Mouse (Mus musculus) midbrain, embryonic 13.5 days (tissue): ENCODE measurements around the gene Tlk1. TPM values are rescaled to one million over a fixed set of nuclear protein-coding genes. Genes with fewer than 3 reads are reported as not detected.
"Not testable (repeated sequence)": the region's sequence is repeated elsewhere in the genome, so short reads cannot be mapped to it uniquely, and the experiment has no call there.

Experiments used
- ATAC-seq: fragments of 200-750 bp; cut with Nextera tagmentation; 2 replicates; pipeline ENCODE4 v1.8.0; 2017; ENCODE audit warnings: mild to moderate bottlenecking, moderate TSS enrichment, moderate library complexity
- H3K27ac ChIP-seq: fragments of 300-500 bp; sonication (generic); 2 replicates; pipeline ENCODE4 v1.5.1; 2015; ENCODE audit warnings: inconsistent platforms, mild to moderate bottlenecking, moderate library complexity
- H3K27me3 ChIP-seq: fragments of 300-500 bp; sonication (generic); 2 replicates; pipeline ENCODE4 v1.6.1; 2015; ENCODE audit warnings: mild to moderate bottlenecking, inconsistent platforms
- H3K36me3 ChIP-seq: fragments of 300-500 bp; sonication (generic); 2 replicates; pipeline ENCODE4 v1.6.1; 2015; ENCODE audit warnings: mild to moderate bottlenecking, inconsistent platforms
- H3K4me1 ChIP-seq: fragments of 300-500 bp; sonication (generic); replicated peaks from 2 replicates; pipeline ENCODE4 v1.6.1; 2015; ENCODE audit warnings: inconsistent platforms
- H3K4me2 ChIP-seq: fragments of 300-500 bp; sonication (generic); replicated peaks from 2 replicates; pipeline ENCODE4 v1.6.1; 2015; ENCODE audit warnings: moderate library complexity, mild to moderate bottlenecking, inconsistent platforms
- H3K4me3 ChIP-seq: fragments of 300-500 bp; sonication (generic); replicated peaks from 2 replicates; pipeline ENCODE4 v1.5.1; 2015; ENCODE audit warnings: mild to moderate bottlenecking, inconsistent platforms
- H3K9ac ChIP-seq: fragments of 300-500 bp; sonication (generic); replicated peaks from 2 replicates; pipeline ENCODE4 v1.6.1; 2015; ENCODE audit warnings: mild to moderate bottlenecking, inconsistent platforms
- H3K9me3 ChIP-seq: fragments of 300-500 bp; sonication (generic); 2 replicates; pipeline ENCODE4 v1.6.1; 2016; ENCODE audit warnings: mild to moderate bottlenecking, inconsistent platforms
- WGBS: fragments of 180-500 bp; shearing (Covaris S2); methylation state at CpG from one replicate; pipeline ENCODE4 v1.1.7; 2015; 5-methylcytosine and 5-hydroxymethylcytosine counted together
- polyA plus RNA-seq: library from polyadenylated mRNA; unstranded; fragments of >200 nt; fragmentation: Nextera tagmentation; extraction: Ambion mirVana; gene quantifications from 2 replicates; pipeline ENCODE4 v1.2.1, GENCODE M21; 2015

Gene Tlk1
- polyA plus RNA-seq, 1 experiment from 2014 or later = 25.5 TPM

DNA sequence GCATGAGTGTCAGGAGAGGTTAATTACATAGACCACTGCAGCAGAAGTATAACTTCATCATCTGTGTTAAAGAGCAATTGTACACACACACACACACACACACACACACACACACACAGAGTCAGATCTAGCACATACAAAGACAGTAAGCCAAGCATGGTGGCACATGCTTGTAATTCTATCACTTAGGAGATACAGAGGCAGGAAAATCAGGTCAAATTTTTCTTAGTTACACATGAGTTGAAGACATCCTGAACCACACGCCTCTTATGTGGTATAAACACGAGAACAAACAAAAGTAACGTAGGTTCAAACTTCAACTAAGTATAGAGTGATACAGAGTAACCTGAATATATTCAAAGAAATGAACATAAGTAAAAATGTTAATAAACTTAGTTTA lies 15.6 kb downstream of the Tlk1 start:
- WGBS = 94% methylated on average over 3 of the region's 3 CpGs
- Histone ChIP-seq H3K27me3 (no peaks in the 10 kb centered on the region), H3K4me2 (no peak overlapping the region), H3K9ac (no peak overlapping the region), H3K36me3 (no peaks in the 10 kb centered on the region), H3K4me3 (no peak overlapping the region), H3K9me3 (no peaks in the 10 kb centered on the region), H3K4me1 (peaks cover 12% of the 10 kb centered on the region), H3K27ac (no peak overlapping the region)
- no peak for ATAC-seq

DNA sequence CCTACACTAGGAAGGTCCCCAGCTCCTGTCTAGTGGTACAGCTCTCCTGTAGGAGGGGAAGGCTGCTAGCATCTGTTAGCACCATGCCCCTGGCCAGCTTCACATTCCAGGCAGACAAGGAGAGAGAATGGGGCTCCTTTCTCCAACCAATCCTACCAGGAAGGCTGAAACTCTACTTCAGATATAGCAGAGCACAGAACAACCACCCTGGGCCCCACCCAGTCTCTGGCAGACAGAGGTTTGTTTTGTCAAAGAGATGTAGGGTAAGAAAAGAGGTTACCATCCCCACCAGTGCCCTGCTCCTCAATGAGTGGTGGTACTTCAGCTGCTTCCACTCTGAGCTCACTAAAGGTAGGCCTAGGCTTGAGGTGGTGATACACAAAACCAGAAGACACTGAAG lies 16.8 kb downstream of the Tlk1 start:
- Histone ChIP-seq H3K27me3 (no peaks in the 10 kb centered on the region), H3K36me3 (no peaks in the 10 kb centered on the region; the same call in 1 of the 2 replicates), H3K27ac (no peak overlapping the region), H3K4me1 (peaks cover 7% of the 10 kb centered on the region), H3K4me2 (no peak overlapping the region), H3K9me3 (no peaks in the 10 kb centered on the region), H3K4me3 (no peak overlapping the region), H3K9ac (no peak overlapping the region)
- ATAC-seq = no peak

DNA sequence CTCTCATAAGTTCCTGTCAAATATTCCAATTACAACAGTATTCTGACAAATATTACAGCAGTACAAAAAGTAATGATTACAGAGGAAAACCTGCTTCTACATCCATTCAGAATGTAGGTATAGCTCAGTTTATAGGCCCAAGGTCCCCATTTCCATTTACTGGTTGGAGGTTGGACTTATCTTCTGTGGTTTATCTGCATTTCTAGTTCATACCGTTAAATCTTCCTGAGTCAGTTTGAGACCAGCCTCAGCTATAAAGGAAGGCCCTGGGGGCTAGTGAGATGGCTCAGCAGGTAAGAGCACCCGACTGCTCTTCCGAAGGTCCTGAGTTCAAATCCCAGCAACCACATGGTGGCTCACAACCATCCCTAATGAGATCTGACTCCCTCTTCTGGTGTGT lies 17.9 kb downstream of the Tlk1 start:
- H3K4me2 ChIP-seq, H3K27me3 ChIP-seq, H3K4me3 ChIP-seq, H3K4me1 ChIP-seq, H3K27ac ChIP-seq, H3K9ac ChIP-seq, ATAC-seq, H3K9me3 ChIP-seq, H3K36me3 ChIP-seq: not testable (repeated sequence)
- 90% methylated on average over 3 of the region's 3 CpGs for WGBS

DNA sequence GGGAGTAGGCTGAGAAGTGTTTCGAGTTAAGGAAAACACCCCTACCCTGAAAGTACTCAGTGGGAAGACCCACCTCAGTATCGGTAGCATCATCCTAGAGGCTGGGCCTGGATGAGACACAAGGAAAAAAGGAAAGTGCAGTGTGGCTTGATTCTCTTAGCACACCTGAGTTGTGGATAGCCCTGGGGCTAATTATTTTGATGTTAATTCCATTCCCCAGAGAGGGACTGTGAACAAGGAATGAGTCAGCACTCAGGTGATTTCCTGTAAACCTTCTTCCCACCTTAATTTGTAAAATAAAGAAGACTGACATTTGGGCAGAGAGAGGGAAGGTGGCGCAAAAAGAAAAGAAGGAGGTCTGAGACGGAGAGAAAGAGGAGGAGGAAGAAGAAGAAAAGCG lies 19.5 kb downstream of the Tlk1 start:
- no peaks in the 10 kb centered on the region; the same call in 1 of the 2 replicates for H3K36me3 ChIP-seq
- no peaks in the 10 kb centered on the region for H3K27me3 ChIP-seq
- H3K9me3 ChIP-seq = no peaks in the 10 kb centered on the region
- peaks cover 3% of the 10 kb centered on the region; the same call in 1 of the 2 replicates for H3K4me1 ChIP-seq
- ATAC-seq = no peak
- 84% methylated on average over 5 of the region's 5 CpGs for WGBS
- no peak overlapping the region for H3K9ac ChIP-seq
- no peak overlapping the region for H3K27ac ChIP-seq
- H3K4me3 ChIP-seq = no peak overlapping the region
- H3K4me2 ChIP-seq = no peak overlapping the region

DNA sequence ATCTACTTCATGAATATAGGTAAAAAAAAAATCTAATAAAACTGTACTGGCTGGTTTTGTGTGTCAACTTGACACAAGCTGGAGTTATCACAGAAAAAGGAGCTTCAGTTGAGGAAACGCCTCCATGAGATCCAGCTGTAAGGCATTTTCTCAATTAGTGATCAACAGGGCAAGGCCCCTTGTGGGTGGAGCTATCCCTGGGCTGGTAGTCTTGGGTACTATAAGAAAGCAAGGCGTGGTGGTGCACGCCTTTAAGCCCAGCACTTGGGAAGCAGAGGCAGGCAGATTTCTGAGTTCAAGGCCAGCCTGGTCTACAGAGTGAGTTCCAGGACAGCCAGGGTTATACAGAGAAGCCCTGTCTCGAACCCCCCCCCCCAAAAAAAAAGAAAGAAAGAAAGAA lies 21.8 kb downstream of the Tlk1 start:
- not testable (repeated sequence) for H3K27me3 ChIP-seq, H3K27ac ChIP-seq, H3K9me3 ChIP-seq, H3K36me3 ChIP-seq, ATAC-seq, H3K4me1 ChIP-seq, H3K9ac ChIP-seq, H3K4me3 ChIP-seq, H3K4me2 ChIP-seq
- 86% methylated on average over 4 of the region's 4 CpGs for WGBS

DNA sequence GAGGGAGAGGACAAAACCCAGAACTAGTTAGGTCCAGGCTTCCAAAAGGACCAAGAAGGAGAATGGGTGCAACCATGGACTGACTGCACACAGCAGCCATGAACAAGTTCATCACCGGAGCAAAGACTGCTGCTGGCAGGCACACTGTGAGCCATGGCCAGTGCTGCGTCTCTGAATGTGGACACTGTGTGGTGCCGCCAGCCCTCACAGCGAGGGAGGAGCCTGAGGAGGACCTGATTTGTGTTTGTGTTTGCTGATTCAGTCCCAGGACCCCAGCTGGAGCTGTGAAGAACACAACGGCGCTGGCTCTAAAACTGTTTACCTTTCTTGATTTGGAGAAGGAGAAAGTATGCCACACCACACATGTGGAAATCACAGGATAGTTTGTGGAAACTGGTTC lies 22.9 kb downstream of the Tlk1 start:
- Histone ChIP-seq H3K27me3 (no peaks in the 10 kb centered on the region), H3K36me3 (no peaks in the 10 kb centered on the region; the same call in 1 of the 2 replicates), H3K4me1 (peaks cover 3% of the 10 kb centered on the region; the same call in 1 of the 2 replicates), H3K4me3 (no peak overlapping the region), H3K9ac (no peak overlapping the region), H3K4me2 (no peak overlapping the region), H3K27ac (no peak overlapping the region), H3K9me3 (no peaks in the 10 kb centered on the region)
- no peak for ATAC-seq
- 52% methylated on average over 6 of the region's 6 CpGs for WGBS

DNA sequence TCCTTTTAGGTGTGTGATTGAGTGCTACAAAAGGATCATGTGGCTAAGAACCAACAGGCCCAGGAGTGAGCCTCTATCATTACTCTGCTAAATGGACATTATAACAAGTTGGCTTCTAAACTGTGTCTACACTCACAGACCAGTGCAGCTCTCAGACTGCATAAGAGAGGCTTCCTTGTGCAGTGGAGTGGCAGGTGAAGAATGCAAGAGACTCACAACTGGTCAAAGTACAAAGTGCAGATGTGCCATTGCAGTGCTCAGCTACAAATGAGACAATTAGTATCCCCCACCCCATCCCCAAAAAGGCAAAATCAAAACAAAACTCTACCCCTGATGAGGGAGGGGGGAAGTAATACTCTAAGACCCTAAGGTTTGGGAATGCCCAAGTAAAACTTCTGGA lies 24.0 kb downstream of the Tlk1 start:
- Histone ChIP-seq H3K27ac (no peak overlapping the region), H3K36me3 (no peaks in the 10 kb centered on the region; the same call in 1 of the 2 replicates), H3K4me1 (peaks cover 3% of the 10 kb centered on the region; the same call in 1 of the 2 replicates), H3K27me3 (no peaks in the 10 kb centered on the region), H3K4me2 (no peak overlapping the region), H3K4me3 (no peak overlapping the region), H3K9me3 (no peaks in the 10 kb centered on the region), H3K9ac (no peak overlapping the region)
- ATAC-seq = no peak

DNA sequence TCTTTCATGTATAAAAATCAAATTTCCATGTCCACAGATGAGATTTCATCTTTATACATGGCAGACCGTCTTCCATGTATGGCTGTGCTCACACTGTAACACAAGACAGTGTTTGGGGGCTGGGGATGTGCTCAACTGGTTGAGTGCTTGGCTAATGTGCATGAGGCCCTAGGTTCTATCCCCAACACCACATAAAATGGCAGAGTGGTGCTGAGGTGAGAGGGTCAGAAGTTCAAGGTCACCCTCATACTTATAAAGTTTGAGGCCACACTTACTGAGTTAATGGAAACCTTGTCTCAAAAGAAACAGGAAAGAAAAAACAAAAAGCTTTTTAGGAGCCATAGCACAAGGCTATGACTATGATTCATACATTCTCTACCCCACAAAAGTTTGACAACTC lies 25.1 kb downstream of the Tlk1 start:
- no peak overlapping the region for H3K4me2 ChIP-seq
- H3K4me3 ChIP-seq = no peak overlapping the region
- no peak for ATAC-seq
- WGBS = 89% methylated on average over 1 of the region's 1 CpGs
- H3K9ac ChIP-seq = no peak overlapping the region
- no peak overlapping the region for H3K27ac ChIP-seq
- no peaks in the 10 kb centered on the region for H3K9me3 ChIP-seq
- no peaks in the 10 kb centered on the region; the same call in 1 of the 2 replicates for H3K36me3 ChIP-seq
- H3K27me3 ChIP-seq = no peaks in the 10 kb centered on the region
- peaks cover 3% of the 10 kb centered on the region; the same call in 1 of the 2 replicates for H3K4me1 ChIP-seq

DNA sequence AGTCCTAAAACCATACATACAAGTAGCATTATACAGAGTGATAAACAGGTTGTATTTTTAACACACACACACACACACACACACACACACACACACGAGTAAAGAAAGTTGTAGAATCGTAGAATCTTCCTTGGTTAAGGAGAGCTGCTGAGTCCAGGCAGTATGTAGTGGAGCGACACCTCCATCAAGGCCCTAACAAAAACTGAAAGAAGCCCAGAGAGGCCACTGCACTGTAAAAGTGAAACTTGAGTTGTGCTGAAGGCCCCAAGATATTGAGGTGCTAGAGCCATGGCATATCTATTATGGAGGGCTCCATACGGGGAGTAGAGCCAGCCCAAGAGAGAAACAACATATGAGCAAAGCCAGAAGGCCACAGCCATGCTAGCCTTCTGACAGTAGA lies 32.3 kb downstream of the Tlk1 start:
- peaks cover 5% of the 10 kb centered on the region; the same call in 1 of the 2 replicates for H3K36me3 ChIP-seq
- ATAC-seq = no peak
- no peak overlapping the region for H3K4me3 ChIP-seq
- H3K9me3 ChIP-seq = no peaks in the 10 kb centered on the region
- H3K4me2 ChIP-seq = no peak overlapping the region
- no peaks in the 10 kb centered on the region for H3K4me1 ChIP-seq
- no peak overlapping the region for H3K27ac ChIP-seq
- H3K27me3 ChIP-seq = no peaks in the 10 kb centered on the region
- WGBS = 92% methylated on average over 4 of the region's 4 CpGs
- H3K9ac ChIP-seq = no peak overlapping the region

DNA sequence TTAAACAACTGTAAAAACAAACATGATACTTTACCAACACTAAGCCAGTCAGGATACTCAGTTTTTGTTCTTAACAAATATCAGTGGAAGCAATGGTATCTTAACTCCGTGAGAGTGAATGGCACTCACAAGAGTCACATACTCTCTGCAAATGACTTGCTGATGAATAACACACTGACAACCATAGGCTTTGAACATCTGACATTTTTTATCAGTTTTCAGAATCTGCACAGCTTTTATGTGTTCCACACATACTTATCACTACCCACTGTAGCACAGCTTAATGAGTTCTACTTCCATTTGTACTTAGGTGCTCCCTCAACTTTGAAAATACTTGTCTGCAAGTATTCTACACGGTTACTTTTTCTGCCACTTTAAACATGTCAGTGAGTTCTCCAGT lies 35.3 kb downstream of the Tlk1 start:
- H3K27ac ChIP-seq = no peak overlapping the region
- no peak overlapping the region for H3K4me2 ChIP-seq
- ATAC-seq = no peak
- no peaks in the 10 kb centered on the region for H3K9me3 ChIP-seq
- WGBS = 91% methylated on average over 2 of the region's 2 CpGs
- H3K9ac ChIP-seq = no peak overlapping the region
- no peak overlapping the region for H3K4me3 ChIP-seq
- no peaks in the 10 kb centered on the region for H3K4me1 ChIP-seq
- H3K27me3 ChIP-seq = no peaks in the 10 kb centered on the region
- peaks cover 5% of the 10 kb centered on the region; the same call in 1 of the 2 replicates for H3K36me3 ChIP-seq

DNA sequence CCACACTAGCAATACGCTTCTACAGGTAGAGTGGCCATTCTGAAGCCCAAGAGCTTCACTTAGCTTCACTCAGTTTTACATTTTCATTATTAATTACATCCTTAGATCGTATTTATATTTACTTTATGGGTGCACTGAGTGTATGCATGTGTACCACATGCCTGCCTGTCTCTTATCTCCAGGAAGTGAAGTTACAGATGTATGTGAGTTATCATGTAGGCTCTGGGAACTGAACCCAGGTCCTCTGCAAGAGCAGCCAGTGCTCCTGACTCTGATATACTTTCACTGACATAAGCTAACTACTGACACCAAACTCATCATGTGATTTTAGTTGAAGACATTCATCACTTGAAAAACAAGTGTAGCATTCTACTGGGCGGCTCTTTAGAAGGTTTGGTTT lies 36.2 kb downstream of the Tlk1 start:
- no peak overlapping the region for H3K27ac ChIP-seq
- no peaks in the 10 kb centered on the region for H3K9me3 ChIP-seq
- no peaks in the 10 kb centered on the region for H3K36me3 ChIP-seq
- H3K4me3 ChIP-seq = no peak overlapping the region
- no peaks in the 10 kb centered on the region for H3K27me3 ChIP-seq
- ATAC-seq = no peak
- no peak overlapping the region for H3K9ac ChIP-seq
- WGBS = 95% methylated on average over 3 of the region's 3 CpGs
- no peaks in the 10 kb centered on the region for H3K4me1 ChIP-seq
- H3K4me2 ChIP-seq = no peak overlapping the region

DNA sequence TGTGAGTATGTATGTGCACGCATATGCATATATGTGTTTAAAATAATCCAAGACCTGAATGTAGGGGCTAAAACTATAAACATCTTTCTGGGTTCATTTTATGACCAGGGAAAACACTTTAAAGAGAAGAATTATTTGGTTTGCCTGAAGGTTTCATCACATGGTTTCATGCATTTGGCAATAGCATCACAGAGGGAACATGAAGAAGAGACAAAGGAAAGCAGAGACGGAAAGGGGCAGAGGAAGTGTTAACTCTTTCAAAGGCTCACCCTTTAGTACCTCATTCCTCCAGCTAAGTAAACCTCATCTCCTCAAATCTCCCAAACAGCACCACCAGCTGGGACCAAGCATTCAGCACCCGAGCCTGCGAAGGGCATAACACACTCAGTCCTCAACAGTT lies 41.1 kb downstream of the Tlk1 start:
- Histone ChIP-seq H3K9me3 (no peaks in the 10 kb centered on the region), H3K4me3 (no peak overlapping the region), H3K27me3 (no peaks in the 10 kb centered on the region), H3K9ac (no peak overlapping the region), H3K27ac (no peak overlapping the region), H3K4me2 (no peak overlapping the region), H3K36me3 (no peaks in the 10 kb centered on the region), H3K4me1 (no peaks in the 10 kb centered on the region)
- WGBS = 86% methylated on average over 4 of the region's 4 CpGs
- no peak for ATAC-seq

DNA sequence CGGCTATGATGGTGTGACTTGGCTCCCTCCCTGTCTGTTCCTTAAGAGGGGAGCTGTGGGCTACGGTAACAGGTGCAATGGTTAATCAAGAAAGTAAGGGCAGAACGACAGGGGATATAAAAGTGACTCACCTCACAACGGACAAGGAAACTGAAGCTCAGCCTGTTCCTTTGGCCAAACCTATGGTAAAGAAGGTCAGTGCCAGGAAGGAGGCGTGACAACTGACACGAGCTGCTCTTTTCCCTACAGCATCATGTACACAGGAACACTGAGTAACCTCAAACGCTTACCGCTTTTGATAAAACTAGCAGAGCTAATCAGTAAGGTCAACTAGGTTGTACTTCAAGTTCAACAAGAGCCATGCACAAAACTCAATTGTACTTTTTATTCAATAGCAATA lies 42.0 kb downstream of the Tlk1 start:
- no peaks in the 10 kb centered on the region for H3K27me3 ChIP-seq
- no peaks in the 10 kb centered on the region for H3K4me1 ChIP-seq
- WGBS = 89% methylated on average over 8 of the region's 8 CpGs
- no peak overlapping the region for H3K9ac ChIP-seq
- ATAC-seq = no peak
- H3K9me3 ChIP-seq = no peaks in the 10 kb centered on the region
- no peaks in the 10 kb centered on the region for H3K36me3 ChIP-seq
- no peak overlapping the region for H3K27ac ChIP-seq
- H3K4me3 ChIP-seq = no peak overlapping the region
- no peak overlapping the region for H3K4me2 ChIP-seq
